In genomic region chr17:84086394-84086793, GRCm38 (mm10) we compare ENCODE assay signal across 11 mouse cellular contexts.
DNase-seq lines count a peak whose midpoint lies in the region; ATAC-seq and TF ChIP-seq lines count a peak whose summit lies in the region.
"Had no signal": no experiment of that assay in that cellular context is flagged by ENCODE, and none has a peak within 500 bp of the region (broad histone marks: within the 10 kb centered on the region; RNA-seq: fewer than 3 reads in every experiment).

No protein-coding gene starts in this region.

- no peak overlapping the region for H3K4me3 ChIP-seq in gastrocnemius, adult 2 months
- no peak overlapping the region for H3K4me3 ChIP-seq in intestine, embryonic 16.5 days (ENCODE audit: low read length)
- no peak overlapping the region for H3K4me3 ChIP-seq in intestine, postnatal 0 days (ENCODE audit: low read depth, low read length)
- no peak overlapping the region for H3K4me3 ChIP-seq in testis, adult 2 months (ENCODE audit: control insufficient read depth, low read depth, low read length)
- no peak overlapping the region for H3K4me3 ChIP-seq in stomach, postnatal 0 days (ENCODE audit: low read depth, low read length)
- H3K4me3 ChIP-seq: erythroblast, embryonic 14.5 days; hindbrain, embryonic 13.5 days; liver, embryonic 15.5 days had no signal

- no peaks in the 10 kb centered on the region for H3K27me3 ChIP-seq in intestine, embryonic 16.5 days (replicated peaks; ENCODE audit: control insufficient read depth, insufficient read depth, low read length)
- H3K27me3 ChIP-seq in intestine, postnatal 0 days (replicated peaks; ENCODE audit: control insufficient read depth, insufficient read depth, low read length) = no peaks in the 10 kb centered on the region
- no peaks in the 10 kb centered on the region for H3K27me3 ChIP-seq in testis, adult 2 months (ENCODE audit: control insufficient read depth, insufficient read depth, low read length)
- no peaks in the 10 kb centered on the region for H3K27me3 ChIP-seq in stomach, postnatal 0 days (ENCODE audit: control insufficient read depth, insufficient read depth, low read length)
- H3K27me3 ChIP-seq: hindbrain, embryonic 13.5 days; liver, embryonic 15.5 days had no signal

- intact Hi-C loops in gastrocnemius, adult 2 months (cut with DNase I) = no loop called here

- peaks cover 28% of the 10 kb centered on the region for H3K4me1 ChIP-seq in intestine, embryonic 16.5 days (ENCODE audit: control insufficient read depth, insufficient read depth, low read length)
- H3K4me1 ChIP-seq in intestine, postnatal 0 days (replicated peaks; ENCODE audit: control insufficient read depth, insufficient read depth, low read length) = no peaks in the 10 kb centered on the region
- H3K4me1 ChIP-seq in testis, adult 2 months (ENCODE audit: control insufficient read depth, insufficient read depth, low read length) = peaks cover 12% of the 10 kb centered on the region
- H3K4me1 ChIP-seq in stomach, postnatal 0 days (replicated peaks; ENCODE audit: control insufficient read depth, insufficient read depth) = peaks cover 16% of the 10 kb centered on the region

- no peak for ATAC-seq in intestine, embryonic 16.5 days
- no peak for ATAC-seq in intestine, postnatal 0 days
- ATAC-seq in stomach, postnatal 0 days (ENCODE audit: low FRiP score, low TSS enrichment) = no peak

- H3K9me3 ChIP-seq in intestine, embryonic 16.5 days (ENCODE audit: control insufficient read depth, low read length) = no peaks in the 10 kb centered on the region
- no peaks in the 10 kb centered on the region for H3K9me3 ChIP-seq in intestine, postnatal 0 days (ENCODE audit: control insufficient read depth)
- H3K9me3 ChIP-seq in stomach, postnatal 0 days (ENCODE audit: control insufficient read depth, low read length) = no peaks in the 10 kb centered on the region
- H3K9me3 ChIP-seq: hindbrain, embryonic 13.5 days; liver, embryonic 15.5 days had no signal

- no peak for TF ChIP-seq EP300 in stomach, postnatal 0 days (optimal IDR thresholded peaks at IDR 0.05)

- DNase-seq in gastrocnemius, adult 2 months = no peak
- DNase-seq in gastrocnemius, postnatal 25 days = no peak
- DNase-seq in testis, postnatal 14 days (ENCODE audit: low spot score) = no peak
- no peak for DNase-seq in stomach, postnatal 0 days (ENCODE audit: low spot score)
- DNase-seq in layer of hippocampus, postnatal 36 days = no peak

- H3K4me2 ChIP-seq in intestine, embryonic 16.5 days (ENCODE audit: low read depth, low read length) = no peak overlapping the region
- H3K4me2 ChIP-seq in intestine, postnatal 0 days (replicated peaks; ENCODE audit: low read depth) = no peak overlapping the region
- no peak overlapping the region for H3K4me2 ChIP-seq in stomach, postnatal 0 days (replicated peaks; ENCODE audit: low read depth)
- H3K4me2 ChIP-seq: hindbrain, embryonic 13.5 days; liver, embryonic 15.5 days had no signal

- 87% methylated on average over 12 of the region's 12 CpGs for WGBS in intestine, embryonic 16.5 days
- 86% methylated on average over 12 of the region's 12 CpGs for WGBS in intestine, postnatal 0 days
- 87% methylated on average over 12 of the region's 12 CpGs for WGBS in stomach, postnatal 0 days

- H3K27ac ChIP-seq in gastrocnemius, adult 2 months = peak overlapping the region; percentile 83
- H3K27ac ChIP-seq in intestine, embryonic 16.5 days (ENCODE audit: low read length) = peak overlapping the region; percentile 77
- no peak overlapping the region for H3K27ac ChIP-seq in intestine, postnatal 0 days (ENCODE audit: low read depth, low read length)
- H3K27ac ChIP-seq in testis, adult 2 months (ENCODE audit: control insufficient read depth, insufficient read depth, low read depth, low read length) = peak overlapping the region; percentile 77; the same call in 1 of the 2 replicates
- peak overlapping the region; percentile 83 for H3K27ac ChIP-seq in stomach, postnatal 0 days (replicated peaks)
- H3K27ac ChIP-seq: liver, embryonic 15.5 days had no signal

- no peak overlapping the region for H3K9ac ChIP-seq in intestine, embryonic 16.5 days (ENCODE audit: low read depth, low read length)
- H3K9ac ChIP-seq in intestine, postnatal 0 days (ENCODE audit: low read depth, low read length) = no peak overlapping the region
- H3K9ac ChIP-seq in stomach, postnatal 0 days (ENCODE audit: low read length) = no peak overlapping the region
- H3K9ac ChIP-seq: hindbrain, embryonic 13.5 days; liver, embryonic 15.5 days had no signal

- no peaks in the 10 kb centered on the region for H3K36me3 ChIP-seq in intestine, embryonic 16.5 days (ENCODE audit: control insufficient read depth, insufficient read depth, low read length)
- no peaks in the 10 kb centered on the region for H3K36me3 ChIP-seq in intestine, postnatal 0 days (ENCODE audit: control insufficient read depth, insufficient read depth)
- no peaks in the 10 kb centered on the region for H3K36me3 ChIP-seq in testis, adult 2 months (ENCODE audit: control insufficient read depth, insufficient read depth, low read length)
- H3K36me3 ChIP-seq in stomach, postnatal 0 days (ENCODE audit: control insufficient read depth, insufficient read depth, low read length) = no peaks in the 10 kb centered on the region
- H3K36me3 ChIP-seq: hindbrain, embryonic 13.5 days; liver, embryonic 15.5 days had no signal

- TF ChIP-seq POLR2A in testis, adult 2 months (IDR thresholded peaks at IDR 0.05; ENCODE audit: control insufficient read depth, low read depth, low read length) = no peak

- TF ChIP-seq CTCF in gastrocnemius, adult 2 months (IDR thresholded peaks at IDR 0.05) = no peak
- TF ChIP-seq CTCF in intestine, postnatal 0 days (IDR thresholded peaks at IDR 0.05; ENCODE audit: low read depth) = no peak
- TF ChIP-seq CTCF in testis, adult 2 months (IDR thresholded peaks at IDR 0.05; ENCODE audit: control insufficient read depth, insufficient read depth, insufficient replicate concordance, low read depth, low read length) = no peak
- TF ChIP-seq CTCF in stomach, postnatal 0 days (IDR thresholded peaks at IDR 0.05; ENCODE audit: low read depth) = no peak
